Mouse (Mus musculus): Measurements from ENCODE around the gene Zeb2. TPM values are rescaled to one million over a fixed set of nuclear protein-coding genes. Genes with fewer than 3 reads are reported as not detected.

Zeb2 gene
- polyA plus RNA-seq, 1 experiment: 0.54 TPM

GRCm38 (mm10) chr2:45083042-45083441 is 34.2 kb downstream of the Zeb2 start:
- TF ChIP-seq GATA1 (IDR thresholded peaks at IDR 0.05; ENCODE audit: low read length) (no peak), TAL1 (IDR thresholded peaks at IDR 0.05; ENCODE audit: low read length) (no peak)
- H3K27me3 ChIP-seq (ENCODE audit: control insufficient read depth): no peaks in the 10 kb centered on the region
- H3K4me3 ChIP-seq (replicated peaks): no peak overlapping the region
- H3K4me1 ChIP-seq (ENCODE audit: control insufficient read depth): peaks cover 48% of the 10 kb centered on the region
- no peaks in the 10 kb centered on the region for H3K9me3 ChIP-seq (ENCODE audit: control insufficient read depth, low read length)
- H3K36me3 ChIP-seq (ENCODE audit: control insufficient read depth): peaks cover 36% of the 10 kb centered on the region

GRCm38 (mm10) chr2:45081559-45081958 is 35.6 kb downstream of the Zeb2 start:
- Histone ChIP-seq H3K36me3 (ENCODE audit: control insufficient read depth) (peaks cover 44% of the 10 kb centered on the region), H3K4me3 (replicated peaks) (no peak overlapping the region), H3K4me1 (ENCODE audit: control insufficient read depth) (peaks cover 53% of the 10 kb centered on the region), H3K27me3 (ENCODE audit: control insufficient read depth) (no peaks in the 10 kb centered on the region), H3K9me3 (ENCODE audit: control insufficient read depth, low read length) (no peaks in the 10 kb centered on the region)
- TF ChIP-seq TAL1 (IDR thresholded peaks at IDR 0.05; ENCODE audit: low read length) (no peak), GATA1 (IDR thresholded peaks at IDR 0.05; ENCODE audit: low read length) (no peak)

GRCm38 (mm10) chr2:45077938-45078487 is 39.2 kb downstream of the Zeb2 start:
- peaks cover 55% of the 10 kb centered on the region for H3K4me1 ChIP-seq (ENCODE audit: control insufficient read depth)
- no peak overlapping the region for H3K4me3 ChIP-seq (replicated peaks)
- H3K9me3 ChIP-seq (ENCODE audit: control insufficient read depth, low read length): no peaks in the 10 kb centered on the region
- no peaks in the 10 kb centered on the region for H3K27me3 ChIP-seq (ENCODE audit: control insufficient read depth)
- no peak for TF ChIP-seq TAL1 (IDR thresholded peaks at IDR 0.05; ENCODE audit: low read length)
- no peak for TF ChIP-seq GATA1 (IDR thresholded peaks at IDR 0.05; ENCODE audit: low read length)
- peaks cover 40% of the 10 kb centered on the region for H3K36me3 ChIP-seq (ENCODE audit: control insufficient read depth)

DNA sequence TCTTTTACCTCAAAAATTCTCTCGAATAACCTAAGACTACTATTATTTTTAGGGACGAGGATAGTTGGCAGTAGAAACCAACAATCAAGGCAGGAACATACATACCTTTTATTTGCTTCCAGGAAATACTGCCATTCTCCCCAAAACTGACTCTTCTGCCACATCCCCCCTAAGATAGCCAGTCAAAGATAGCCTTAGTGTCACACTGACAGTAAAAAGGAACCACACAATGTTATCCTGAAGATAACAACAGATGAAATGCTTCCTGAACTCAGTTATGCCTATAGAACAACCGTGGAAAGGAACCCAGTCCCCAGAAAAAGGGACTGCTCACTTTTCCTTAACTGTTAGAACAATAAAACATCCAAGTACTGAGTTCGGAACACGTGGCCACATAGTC is 39.8 kb downstream of the Zeb2 start:
- no peaks in the 10 kb centered on the region for H3K27me3 ChIP-seq (ENCODE audit: control insufficient read depth)
- no peaks in the 10 kb centered on the region for H3K9me3 ChIP-seq (ENCODE audit: control insufficient read depth, low read length)
- TF ChIP-seq TAL1 (IDR thresholded peaks at IDR 0.05; ENCODE audit: low read length) (no peak), GATA1 (IDR thresholded peaks at IDR 0.05; ENCODE audit: low read length) (no peak)
- peaks cover 57% of the 10 kb centered on the region for H3K4me1 ChIP-seq (ENCODE audit: control insufficient read depth)
- H3K36me3 ChIP-seq (ENCODE audit: control insufficient read depth): peaks cover 42% of the 10 kb centered on the region
- no peak overlapping the region for H3K4me3 ChIP-seq (replicated peaks)

GRCm38 (mm10) chr2:45073025-45073424 is 44.2 kb downstream of the Zeb2 start:
- Histone ChIP-seq H3K9me3 (ENCODE audit: control insufficient read depth, low read length) (no peaks in the 10 kb centered on the region), H3K27me3 (ENCODE audit: control insufficient read depth) (no peaks in the 10 kb centered on the region), H3K4me3 (replicated peaks) (no peak overlapping the region), H3K36me3 (ENCODE audit: control insufficient read depth) (peaks cover 43% of the 10 kb centered on the region), H3K4me1 (ENCODE audit: control insufficient read depth) (peaks cover 54% of the 10 kb centered on the region)
- TF ChIP-seq TAL1 (IDR thresholded peaks at IDR 0.05; ENCODE audit: low read length) (no peak), GATA1 (IDR thresholded peaks at IDR 0.05; ENCODE audit: low read length) (no peak)

DNA sequence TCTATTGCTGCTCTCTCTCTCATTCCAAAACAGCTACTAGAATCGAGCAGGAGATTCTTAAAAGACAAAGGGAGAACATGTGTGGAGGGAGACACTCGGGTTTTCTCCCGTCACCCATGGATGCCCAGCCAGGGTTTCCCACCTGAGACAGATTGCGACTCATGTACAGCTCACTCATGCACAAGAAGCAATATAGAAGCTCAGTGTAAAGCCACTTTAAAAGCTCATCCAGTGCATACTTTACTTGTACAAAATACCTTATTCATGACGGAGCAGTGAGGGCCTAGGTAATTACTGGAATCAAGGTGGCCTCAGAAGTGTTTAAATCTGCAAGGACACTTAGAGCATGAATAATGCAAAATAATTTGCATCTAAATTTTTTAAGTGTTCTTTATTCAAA is 45.9 kb downstream of the Zeb2 start:
- Histone ChIP-seq H3K4me3 (replicated peaks) (no peak overlapping the region), H3K4me1 (ENCODE audit: control insufficient read depth) (peaks cover 55% of the 10 kb centered on the region), H3K27me3 (ENCODE audit: control insufficient read depth) (no peaks in the 10 kb centered on the region), H3K36me3 (ENCODE audit: control insufficient read depth) (peaks cover 35% of the 10 kb centered on the region), H3K9me3 (ENCODE audit: control insufficient read depth, low read length) (no peaks in the 10 kb centered on the region)
- TF ChIP-seq TAL1 (IDR thresholded peaks at IDR 0.05; ENCODE audit: low read length) (no peak), GATA1 (IDR thresholded peaks at IDR 0.05; ENCODE audit: low read length) (no peak)

DNA sequence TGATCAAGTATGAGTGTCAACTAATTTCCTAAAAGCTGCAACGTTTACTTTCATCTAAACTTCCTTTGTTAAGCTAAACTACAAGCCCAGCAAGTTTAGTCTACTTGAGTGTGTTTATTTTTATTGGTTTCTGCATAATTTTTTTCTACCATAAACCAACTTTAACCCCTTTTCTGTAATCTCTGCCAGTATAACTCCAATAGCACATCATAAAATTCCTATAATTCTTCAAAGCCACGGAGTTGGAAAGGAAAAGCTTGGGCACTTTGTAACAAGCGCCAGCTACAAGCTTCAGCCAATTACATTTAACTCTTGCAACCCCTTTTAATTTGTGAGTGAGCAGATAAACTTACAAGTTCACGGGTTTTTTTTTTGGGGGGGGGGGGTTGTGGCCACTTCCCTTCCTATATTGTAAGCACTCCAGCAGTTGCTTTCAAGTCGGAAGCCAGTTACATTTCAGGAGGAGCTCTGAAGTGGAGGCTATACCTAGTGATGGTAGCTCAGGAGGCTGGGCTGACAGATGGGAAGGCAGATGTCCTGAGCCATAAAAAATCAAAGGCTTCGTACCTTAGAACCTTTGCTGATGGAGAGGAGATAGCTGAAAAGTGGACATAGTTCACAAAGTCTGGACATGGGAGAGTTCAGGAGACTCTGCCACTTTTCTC is 46.5 kb downstream of the Zeb2 start:
- Histone ChIP-seq H3K4me1 (ENCODE audit: control insufficient read depth) (peaks cover 54% of the 10 kb centered on the region), H3K4me3 (replicated peaks) (no peak overlapping the region), H3K27me3 (ENCODE audit: control insufficient read depth) (no peaks in the 10 kb centered on the region), H3K36me3 (ENCODE audit: control insufficient read depth) (peaks cover 35% of the 10 kb centered on the region), H3K9me3 (ENCODE audit: control insufficient read depth, low read length) (no peaks in the 10 kb centered on the region)
- TF ChIP-seq TAL1 (IDR thresholded peaks at IDR 0.05; ENCODE audit: low read length): no peak
- no peak for TF ChIP-seq GATA1 (IDR thresholded peaks at IDR 0.05; ENCODE audit: low read length)

DNA sequence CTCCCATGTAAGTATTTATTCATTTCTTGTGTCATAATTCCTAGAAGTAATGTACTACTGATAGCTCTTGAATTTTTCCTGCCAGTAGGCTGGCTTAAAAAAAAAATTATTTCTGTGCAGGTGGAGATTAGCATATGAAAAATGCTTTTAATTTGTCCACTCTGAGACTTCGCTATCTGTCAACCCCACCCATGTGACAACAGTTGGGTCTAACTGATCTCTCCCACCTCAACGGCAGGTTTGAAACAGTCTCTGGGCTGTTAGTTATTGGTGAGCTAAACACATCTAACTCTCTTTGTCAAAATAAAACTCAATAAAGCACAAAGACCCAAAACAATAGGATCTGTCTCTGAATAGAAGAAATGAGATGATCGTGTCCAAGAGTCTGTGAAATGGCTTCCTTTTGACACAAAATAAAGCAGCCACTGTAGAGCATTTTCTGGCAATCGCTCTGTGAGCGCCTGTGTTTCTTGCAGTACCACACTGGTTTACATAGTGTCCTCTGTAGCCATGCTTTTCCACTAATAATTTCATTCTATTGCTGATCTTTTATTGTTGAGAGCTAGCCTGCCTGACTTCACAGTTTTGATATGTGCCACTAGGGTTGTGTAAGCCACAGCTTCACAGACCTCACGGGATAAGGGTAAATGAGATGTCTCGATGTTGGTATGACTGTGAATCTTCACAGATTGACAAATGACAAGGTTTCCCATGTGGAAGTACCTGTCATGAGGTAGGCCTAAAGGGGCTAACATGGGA is 48.2 kb downstream of the Zeb2 start:
- Histone ChIP-seq H3K36me3 (ENCODE audit: control insufficient read depth) (peaks cover 37% of the 10 kb centered on the region), H3K4me1 (ENCODE audit: control insufficient read depth) (peaks cover 55% of the 10 kb centered on the region), H3K4me3 (replicated peaks) (peak overlapping the region; percentile 12), H3K9me3 (ENCODE audit: control insufficient read depth, low read length) (no peaks in the 10 kb centered on the region), H3K27me3 (ENCODE audit: control insufficient read depth) (no peaks in the 10 kb centered on the region)
- TF ChIP-seq GATA1 (IDR thresholded peaks at IDR 0.05; ENCODE audit: low read length) (no peak), TAL1 (IDR thresholded peaks at IDR 0.05; ENCODE audit: low read length) (0 out of 3 replicates have a peak, but pooled peaks have one; percentile 14)

GRCm38 (mm10) chr2:45067116-45067515 is 50.1 kb downstream of the Zeb2 start:
- no peak overlapping the region for H3K4me3 ChIP-seq (replicated peaks)
- H3K4me1 ChIP-seq (ENCODE audit: control insufficient read depth): peaks cover 52% of the 10 kb centered on the region
- no peaks in the 10 kb centered on the region for H3K9me3 ChIP-seq (ENCODE audit: control insufficient read depth, low read length)
- H3K36me3 ChIP-seq (ENCODE audit: control insufficient read depth): peaks cover 36% of the 10 kb centered on the region
- no peaks in the 10 kb centered on the region for H3K27me3 ChIP-seq (ENCODE audit: control insufficient read depth)
- TF ChIP-seq GATA1 (IDR thresholded peaks at IDR 0.05; ENCODE audit: low read length) (no peak), TAL1 (IDR thresholded peaks at IDR 0.05; ENCODE audit: low read length) (no peak)
